Mouse (Mus musculus): ENCODE results near the gene Tbc1d8. TPM values are rescaled to one million over a fixed set of nuclear protein-coding genes. Genes with fewer than 3 reads are reported as not detected.

Gene Tbc1d8
- polyA plus RNA-seq, 1 experiment from 2014 or later = 6.7 TPM

DNA sequence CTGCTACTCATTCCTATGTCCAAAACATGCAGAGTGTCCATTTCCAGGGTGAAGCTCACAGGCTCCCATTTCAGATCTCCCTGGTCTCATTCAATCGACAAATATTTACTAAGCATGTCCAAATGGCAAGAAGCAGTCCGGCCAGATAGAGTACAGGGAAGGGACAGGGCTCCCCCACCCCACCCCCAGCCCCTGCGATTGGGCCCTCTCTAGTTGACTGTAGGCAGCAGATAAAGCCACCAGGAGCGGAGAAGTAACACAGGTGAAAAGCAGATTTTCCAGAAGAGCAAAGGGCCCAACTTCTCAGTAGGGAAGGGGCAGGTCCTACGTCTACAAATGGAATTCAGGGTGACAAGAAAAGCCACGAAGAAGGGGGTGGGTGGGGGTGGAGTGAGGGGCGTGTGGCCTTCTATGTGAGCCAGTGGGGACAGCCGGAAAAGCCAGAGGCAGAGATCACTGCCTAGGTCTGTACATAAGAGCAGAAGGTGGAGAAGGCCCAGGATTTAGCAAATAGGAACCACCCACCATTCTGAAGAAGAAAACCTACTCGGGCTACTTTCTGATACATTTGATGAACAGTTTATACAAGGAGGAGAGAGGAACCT lies 7.2 kb downstream of the Tbc1d8 start:
- WGBS = 81% methylated on average over 9 of the region's 9 CpGs
- no peak for DNase-seq (ENCODE audit: extremely low spot score, low spot score)
- H3K36me3 ChIP-seq (replicated peaks) = no peaks in the 10 kb centered on the region; the same call in 1 of the 2 replicates

DNA sequence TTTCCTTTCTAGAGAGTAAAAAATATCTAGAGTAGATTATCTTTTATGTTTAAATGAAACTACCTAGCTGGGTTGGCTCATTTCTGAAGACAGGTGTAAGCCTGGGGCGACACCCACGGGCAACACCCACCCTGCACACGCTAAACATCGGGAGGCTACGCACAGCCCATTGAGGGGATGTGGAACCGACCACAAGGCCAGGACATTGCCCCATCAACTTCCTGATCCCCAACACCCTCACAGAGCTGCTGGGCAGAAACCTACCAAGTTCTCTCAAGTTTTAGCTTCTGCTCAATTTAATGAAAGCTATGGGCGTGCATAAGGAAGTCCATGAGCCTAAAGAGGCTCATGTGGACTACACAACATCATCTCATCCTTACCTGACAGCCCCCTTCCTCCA lies 9.6 kb downstream of the Tbc1d8 start:
- WGBS = 96% methylated on average over 7 of the region's 7 CpGs
- Histone ChIP-seq H3K27ac (no peak overlapping the region), H3K4me3 (no peak overlapping the region), H3K4me1 (no peaks in the 10 kb centered on the region), H3K9me3 (peaks cover 4% of the 10 kb centered on the region; the same call in 1 of the 2 replicates), H3K27me3 (ENCODE audit: poor library complexity, severe bottlenecking) (no peaks in the 10 kb centered on the region), H3K36me3 (replicated peaks) (no peaks in the 10 kb centered on the region)
- no peak for DNase-seq (ENCODE audit: extremely low spot score, low spot score)

More for the DNA sequence above, 7.2 kb downstream of the Tbc1d8 start:
- H3K27me3 ChIP-seq (ENCODE audit: poor library complexity, severe bottlenecking) = peaks cover 3% of the 10 kb centered on the region
- peaks cover 8% of the 10 kb centered on the region; the same call in 1 of the 2 replicates for H3K9me3 ChIP-seq
- H3K4me3 ChIP-seq = no peak overlapping the region
- no peak overlapping the region for H3K27ac ChIP-seq
- H3K4me1 ChIP-seq = no peaks in the 10 kb centered on the region

DNA sequence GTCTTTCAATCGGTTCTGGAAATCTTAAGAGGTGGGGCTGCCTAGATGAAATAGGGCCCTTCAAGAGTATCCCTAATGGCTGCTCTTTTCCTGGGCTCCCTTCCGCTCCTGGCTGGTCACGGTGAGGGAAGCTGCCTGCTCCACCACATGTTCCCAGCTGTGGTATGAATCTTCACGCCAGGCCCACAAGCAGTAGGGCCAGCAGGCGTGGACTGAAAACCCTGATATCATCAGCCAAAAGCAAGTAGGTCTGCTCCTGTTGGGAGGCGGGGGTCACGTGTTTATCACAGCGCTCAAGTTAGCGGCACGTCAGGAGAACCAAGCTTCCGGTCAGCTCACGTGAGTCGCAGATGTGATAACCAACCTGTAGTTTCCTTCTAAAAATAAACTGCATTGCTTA lies 12.0 kb downstream of the Tbc1d8 start:
- Histone ChIP-seq H3K9me3 (peaks cover 4% of the 10 kb centered on the region; the same call in 1 of the 2 replicates), H3K4me1 (no peaks in the 10 kb centered on the region), H3K4me3 (no peak overlapping the region), H3K27me3 (ENCODE audit: poor library complexity, severe bottlenecking) (no peaks in the 10 kb centered on the region), H3K27ac (no peak overlapping the region; the same call in 1 of the 2 replicates), H3K36me3 (replicated peaks) (no peaks in the 10 kb centered on the region)
- WGBS = 96% methylated on average over 13 of the region's 13 CpGs
- no peak for DNase-seq (ENCODE audit: extremely low spot score, low spot score)

DNA sequence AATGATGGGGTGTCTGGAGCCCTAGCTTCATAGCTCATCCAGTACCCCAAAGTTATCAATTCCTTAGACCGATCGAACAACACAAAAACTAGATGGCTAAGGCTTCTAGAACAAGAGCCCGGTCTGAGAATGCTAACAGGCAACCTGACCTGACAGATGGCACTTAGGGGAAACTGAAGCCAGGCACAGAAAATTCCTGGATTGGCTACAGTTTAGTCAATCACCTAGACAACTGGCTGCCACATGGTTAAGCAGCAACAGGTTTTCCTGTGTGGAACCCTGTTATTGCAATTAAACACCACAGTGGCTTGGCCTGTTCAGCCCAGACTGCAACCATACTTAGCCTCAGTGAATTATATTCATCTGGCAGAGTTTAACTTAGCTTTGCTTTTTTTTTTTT lies 13.8 kb downstream of the Tbc1d8 start:
- Histone ChIP-seq H3K27me3 (ENCODE audit: poor library complexity, severe bottlenecking) (no peaks in the 10 kb centered on the region), H3K36me3 (replicated peaks) (no peaks in the 10 kb centered on the region), H3K4me1 (0 out of 2 replicates have a peak, but pooled peaks cover 6% of the 10 kb centered on the region), H3K4me3 (no peak overlapping the region), H3K9me3 (no peaks in the 10 kb centered on the region), H3K27ac (no peak overlapping the region)
- 93% methylated on average over 3 of the region's 3 CpGs for WGBS
- DNase-seq (ENCODE audit: extremely low spot score, low spot score) = no peak

DNA sequence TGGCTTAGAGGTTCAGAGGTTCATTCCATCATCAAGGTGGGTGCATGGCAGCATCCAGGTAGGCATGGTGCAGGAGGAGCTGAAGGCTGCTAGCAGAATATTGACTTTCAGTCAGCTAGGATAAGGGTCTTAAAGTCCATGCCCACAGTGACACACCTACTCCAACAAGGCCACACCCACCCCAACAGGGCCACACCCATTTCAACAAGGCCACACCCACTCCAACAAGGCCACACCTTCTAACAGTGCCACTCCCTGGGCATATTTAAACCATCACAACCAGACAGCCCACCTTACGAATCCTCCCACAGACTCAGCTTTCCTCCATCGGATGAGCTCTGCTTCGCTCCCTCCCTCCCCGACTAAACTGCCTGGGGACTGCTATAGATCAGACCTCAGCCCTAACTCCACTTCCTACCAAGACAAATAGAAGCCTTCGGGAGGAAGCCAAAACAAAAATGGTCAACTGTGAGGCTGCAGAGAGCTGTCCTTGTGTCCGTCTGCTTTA lies 15.6 kb downstream of the Tbc1d8 start:
- DNase-seq (ENCODE audit: extremely low spot score, low spot score) = no peak
- H3K4me3 ChIP-seq = no peak overlapping the region
- no peak overlapping the region for H3K27ac ChIP-seq
- H3K9me3 ChIP-seq = no peaks in the 10 kb centered on the region
- no peaks in the 10 kb centered on the region for H3K36me3 ChIP-seq (replicated peaks)
- H3K4me1 ChIP-seq = 0 out of 2 replicates have a peak, but pooled peaks cover 6% of the 10 kb centered on the region
- no peaks in the 10 kb centered on the region for H3K27me3 ChIP-seq (ENCODE audit: poor library complexity, severe bottlenecking)
- WGBS = 89% methylated on average over 6 of the region's 6 CpGs

DNA sequence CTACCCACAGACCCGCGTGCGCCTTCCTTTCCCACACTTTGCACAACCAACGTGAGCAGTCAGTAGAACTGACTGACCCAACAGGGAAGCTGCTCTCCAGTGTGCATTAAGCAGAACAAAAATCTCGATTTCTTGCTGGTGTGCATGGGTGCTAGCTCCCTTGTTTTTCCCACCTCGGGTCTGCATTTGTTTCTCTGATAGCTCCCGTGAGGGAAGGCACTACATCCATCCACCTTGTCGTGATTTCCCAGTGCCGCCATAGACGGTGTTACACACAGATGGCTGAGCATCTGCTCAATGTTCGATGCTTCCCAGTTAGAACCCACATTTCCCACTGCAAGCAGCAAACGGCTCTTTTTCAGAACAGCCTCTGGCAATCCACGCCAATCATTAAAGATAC lies 16.5 kb downstream of the Tbc1d8 start:
- WGBS = 89% methylated on average over 13 of the region's 13 CpGs
- no peak for DNase-seq (ENCODE audit: extremely low spot score, low spot score)
- no peaks in the 10 kb centered on the region for H3K36me3 ChIP-seq (replicated peaks)
- H3K4me3 ChIP-seq = no peak overlapping the region
- no peaks in the 10 kb centered on the region for H3K27me3 ChIP-seq (ENCODE audit: poor library complexity, severe bottlenecking)
- H3K4me1 ChIP-seq = 0 out of 2 replicates have a peak, but pooled peaks cover 6% of the 10 kb centered on the region
- H3K27ac ChIP-seq = no peak overlapping the region
- H3K9me3 ChIP-seq = no peaks in the 10 kb centered on the region

DNA sequence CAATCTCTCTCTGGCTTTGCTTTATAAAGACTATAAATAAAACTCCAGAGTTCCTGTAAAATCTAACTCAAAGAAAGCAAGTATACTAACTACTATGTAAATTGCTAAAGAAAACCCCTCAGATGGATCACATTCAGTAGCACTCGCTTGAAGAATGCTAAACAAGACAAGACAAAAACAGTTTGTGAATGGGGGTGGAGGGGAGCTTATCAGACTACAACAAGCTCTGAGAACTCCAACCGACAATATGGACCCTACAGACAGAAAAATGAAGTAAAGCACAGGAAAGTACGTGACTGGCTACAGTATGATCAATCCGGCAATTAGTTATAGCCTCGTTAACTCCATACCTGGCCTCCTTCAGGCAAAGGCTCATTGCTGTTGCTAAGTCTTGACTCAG lies 18.1 kb downstream of the Tbc1d8 start:
- Histone ChIP-seq H3K4me3 (no peak overlapping the region), H3K27ac (0 out of 2 replicates have a peak overlapping the region, but pooled peaks have one; percentile 22), H3K27me3 (ENCODE audit: poor library complexity, severe bottlenecking) (no peaks in the 10 kb centered on the region), H3K9me3 (no peaks in the 10 kb centered on the region), H3K4me1 (0 out of 2 replicates have a peak, but pooled peaks cover 6% of the 10 kb centered on the region), H3K36me3 (replicated peaks) (no peaks in the 10 kb centered on the region)
- DNase-seq (ENCODE audit: extremely low spot score, low spot score) = no peak
- 80% methylated on average over 5 of the region's 5 CpGs for WGBS

DNA sequence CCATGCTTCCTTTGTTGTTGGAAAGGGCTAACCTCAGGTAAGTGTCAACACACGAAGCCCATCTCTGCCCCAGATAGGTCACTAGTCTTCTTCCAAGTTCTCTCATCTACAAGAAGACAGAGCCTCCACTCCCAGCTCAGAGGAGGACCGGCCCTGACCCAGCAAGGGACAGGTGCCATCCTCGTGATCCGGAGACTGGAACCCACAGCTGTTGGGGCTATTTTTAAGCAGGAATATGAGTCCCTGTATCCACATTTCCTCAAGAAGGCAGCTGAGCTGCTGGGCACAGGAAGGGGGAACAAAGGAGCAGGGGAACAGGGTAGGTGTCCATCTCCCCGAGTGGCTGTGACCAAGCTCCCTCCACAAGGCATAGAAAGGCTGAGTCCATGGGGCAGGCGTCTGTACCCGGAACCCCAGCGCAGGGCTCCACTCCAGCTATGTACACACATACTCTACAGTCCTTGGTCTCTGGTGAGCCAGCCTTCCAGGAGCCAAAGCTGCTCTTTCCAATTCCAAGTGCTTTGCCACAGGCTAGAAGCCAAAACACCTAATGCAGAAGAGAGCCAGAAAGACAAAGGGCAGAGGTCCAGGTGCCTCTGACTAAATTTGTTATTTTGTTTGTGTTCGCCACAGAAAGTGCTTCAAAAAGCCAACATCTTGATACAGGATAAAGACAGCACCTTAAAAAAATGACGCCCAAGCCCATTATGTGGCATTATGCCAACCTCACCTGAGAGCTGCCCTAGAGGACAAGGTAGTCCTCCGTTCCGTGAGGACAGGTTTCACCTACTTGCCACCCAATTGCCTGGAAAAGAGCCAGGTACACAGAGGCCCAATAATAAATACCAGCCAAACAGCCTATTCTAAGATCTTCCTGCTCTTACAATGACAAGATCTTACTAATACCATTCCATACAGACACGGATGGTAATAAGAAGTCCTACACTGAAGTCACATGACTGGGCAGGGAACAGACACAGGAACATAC lies 20.4 kb downstream of the Tbc1d8 start:
- Histone ChIP-seq H3K36me3 (replicated peaks) (no peaks in the 10 kb centered on the region), H3K9me3 (no peaks in the 10 kb centered on the region), H3K4me1 (0 out of 2 replicates have a peak, but pooled peaks cover 9% of the 10 kb centered on the region), H3K4me3 (no peak overlapping the region), H3K27ac (no peak overlapping the region), H3K27me3 (ENCODE audit: poor library complexity, severe bottlenecking) (no peaks in the 10 kb centered on the region)
- DNase-seq (ENCODE audit: extremely low spot score, low spot score) = no peak
- 92% methylated on average over 13 of the region's 13 CpGs for WGBS

DNA sequence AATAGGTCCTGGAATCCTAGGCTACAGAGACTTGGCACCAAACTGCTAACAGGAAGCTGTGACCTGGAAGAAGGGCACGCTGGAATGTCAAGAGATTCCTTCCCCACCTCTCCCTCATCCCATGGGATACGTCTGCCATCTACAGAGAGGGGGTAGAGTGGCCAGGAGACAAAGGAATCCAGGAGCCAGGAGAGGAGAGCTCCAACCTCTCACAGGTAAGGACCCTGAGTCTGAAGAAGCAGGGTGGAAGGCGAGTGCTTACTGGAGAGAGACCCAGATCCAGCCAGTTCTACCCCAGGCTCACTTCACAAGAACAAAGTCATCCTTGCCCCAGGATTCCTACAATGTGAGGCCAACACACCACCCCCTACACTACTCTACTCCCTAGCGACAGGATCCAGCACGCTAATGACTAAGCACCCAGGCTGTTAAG lies 22.1 kb downstream of the Tbc1d8 start:
- H3K27ac ChIP-seq = no peak overlapping the region
- H3K4me1 ChIP-seq = 0 out of 2 replicates have a peak, but pooled peaks cover 9% of the 10 kb centered on the region
- H3K4me3 ChIP-seq = no peak overlapping the region
- no peak for DNase-seq (ENCODE audit: extremely low spot score, low spot score)
- 68% methylated on average over 5 of the region's 5 CpGs for WGBS
- H3K27me3 ChIP-seq (ENCODE audit: poor library complexity, severe bottlenecking) = no peaks in the 10 kb centered on the region
- H3K9me3 ChIP-seq = no peaks in the 10 kb centered on the region
- no peaks in the 10 kb centered on the region for H3K36me3 ChIP-seq (replicated peaks)

DNA sequence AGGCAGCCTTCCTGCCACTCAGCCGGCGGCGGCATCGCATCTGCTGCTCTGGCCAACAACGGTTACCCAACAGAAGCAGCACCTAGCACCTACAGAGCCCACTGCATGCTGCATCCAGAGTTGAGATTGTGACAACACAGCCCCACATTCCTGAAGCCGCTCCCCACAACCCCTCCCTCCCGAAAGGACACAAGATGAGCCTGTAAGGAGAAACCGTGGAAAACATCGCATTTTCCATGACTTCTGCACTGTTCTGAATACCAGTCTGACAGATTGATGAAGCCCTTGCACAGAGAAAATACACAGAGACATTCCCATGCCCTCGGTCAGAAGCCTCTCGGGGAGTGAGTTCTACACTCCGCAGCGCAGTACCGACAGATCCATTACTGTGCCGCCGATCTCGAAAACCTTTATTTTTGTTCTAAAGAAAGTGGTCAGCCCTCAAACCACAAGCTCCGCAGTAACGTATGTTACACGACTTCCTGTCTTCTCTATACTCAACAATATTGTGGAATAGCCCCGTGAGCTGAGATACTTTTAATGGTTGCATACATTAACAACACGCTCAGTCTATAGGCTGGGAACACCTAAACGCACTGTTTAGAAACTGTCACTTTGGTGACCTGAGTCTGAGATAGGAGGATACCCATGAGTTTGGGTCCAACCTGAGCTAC lies 23.1 kb downstream of the Tbc1d8 start:
- H3K27ac ChIP-seq = no peak overlapping the region
- no peaks in the 10 kb centered on the region for H3K27me3 ChIP-seq (ENCODE audit: poor library complexity, severe bottlenecking)
- no peak overlapping the region for H3K4me3 ChIP-seq
- H3K36me3 ChIP-seq (replicated peaks) = no peaks in the 10 kb centered on the region
- H3K4me1 ChIP-seq = peaks cover 11% of the 10 kb centered on the region
- WGBS = 94% methylated on average over 23 of the region's 23 CpGs
- H3K9me3 ChIP-seq = no peaks in the 10 kb centered on the region
- DNase-seq (ENCODE audit: extremely low spot score, low spot score) = no peak

DNA sequence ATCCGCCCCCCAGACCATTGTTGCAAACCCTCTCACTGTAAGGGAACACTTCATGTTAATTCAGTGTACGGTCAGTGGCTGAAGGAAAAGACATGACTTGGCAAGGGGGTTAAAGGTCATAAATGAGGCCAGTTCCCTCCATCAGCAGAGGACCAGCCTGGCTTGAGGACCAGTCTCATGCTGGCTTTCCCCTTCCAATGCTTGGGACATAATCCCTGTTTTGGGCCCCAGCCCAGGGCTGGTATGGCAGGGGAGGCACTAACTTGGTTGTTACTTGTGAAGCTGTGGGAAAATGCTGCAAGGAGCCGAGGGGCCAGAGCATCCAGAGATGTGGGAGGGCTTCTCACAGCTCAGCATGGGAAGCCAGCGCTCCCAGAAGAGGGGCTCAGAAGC lies 23.8 kb downstream of the Tbc1d8 start:
- 82% methylated on average over 4 of the region's 4 CpGs for WGBS
- peaks cover 18% of the 10 kb centered on the region for H3K4me1 ChIP-seq
- no peak for DNase-seq (ENCODE audit: extremely low spot score, low spot score)
- H3K4me3 ChIP-seq = no peak overlapping the region
- no peaks in the 10 kb centered on the region for H3K36me3 ChIP-seq (replicated peaks)
- no peaks in the 10 kb centered on the region for H3K27me3 ChIP-seq (ENCODE audit: poor library complexity, severe bottlenecking)
- no peaks in the 10 kb centered on the region for H3K9me3 ChIP-seq
- H3K27ac ChIP-seq = no peak overlapping the region

DNA sequence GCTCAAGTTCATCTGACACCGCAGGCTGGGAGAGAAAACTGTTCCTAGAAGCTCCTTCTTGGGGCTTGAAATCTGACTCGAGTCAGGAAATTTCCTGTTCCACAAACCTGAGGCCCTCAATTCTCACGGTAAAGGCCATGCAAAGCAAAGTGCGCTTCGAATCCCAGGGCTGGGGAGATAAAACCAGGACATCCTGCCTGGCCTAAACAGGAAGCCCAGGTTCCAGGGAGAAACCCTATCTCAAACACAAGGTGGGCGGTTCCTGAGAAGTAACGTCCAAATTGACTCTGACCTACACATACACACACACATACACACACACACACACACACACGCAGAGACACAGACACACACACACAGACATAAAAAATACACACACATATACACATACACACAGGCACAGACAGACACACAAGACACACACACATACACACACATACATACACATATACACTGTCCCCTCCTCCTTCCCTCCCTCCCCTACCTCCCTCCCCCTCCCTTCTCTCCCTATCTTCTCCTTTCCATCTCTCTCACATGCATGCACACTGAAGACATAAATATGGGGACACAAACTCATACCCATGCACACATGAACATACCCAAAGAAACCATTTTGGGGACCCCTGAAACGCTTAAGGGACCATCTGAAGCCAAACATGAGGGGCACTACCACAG lies 24.3 kb downstream of the Tbc1d8 start:
- Histone ChIP-seq H3K27me3 (ENCODE audit: poor library complexity, severe bottlenecking) (no peaks in the 10 kb centered on the region), H3K4me1 (peaks cover 22% of the 10 kb centered on the region), H3K27ac (no peak overlapping the region), H3K36me3 (replicated peaks) (no peaks in the 10 kb centered on the region), H3K4me3 (no peak overlapping the region), H3K9me3 (no peaks in the 10 kb centered on the region)
- WGBS = 90% methylated on average over 9 of the region's 9 CpGs
- DNase-seq (ENCODE audit: extremely low spot score, low spot score) = no peak

Data from forebrain, embryonic 10.5 days (tissue).